Mouse (Mus musculus): ENCODE measurements around the gene Tmem135. TPM values are rescaled to one million over a fixed set of nuclear protein-coding genes. Genes with fewer than 3 reads are reported as not detected.

The Tmem135 gene
- polyA plus RNA-seq, 1 experiment = 203 TPM

DNA sequence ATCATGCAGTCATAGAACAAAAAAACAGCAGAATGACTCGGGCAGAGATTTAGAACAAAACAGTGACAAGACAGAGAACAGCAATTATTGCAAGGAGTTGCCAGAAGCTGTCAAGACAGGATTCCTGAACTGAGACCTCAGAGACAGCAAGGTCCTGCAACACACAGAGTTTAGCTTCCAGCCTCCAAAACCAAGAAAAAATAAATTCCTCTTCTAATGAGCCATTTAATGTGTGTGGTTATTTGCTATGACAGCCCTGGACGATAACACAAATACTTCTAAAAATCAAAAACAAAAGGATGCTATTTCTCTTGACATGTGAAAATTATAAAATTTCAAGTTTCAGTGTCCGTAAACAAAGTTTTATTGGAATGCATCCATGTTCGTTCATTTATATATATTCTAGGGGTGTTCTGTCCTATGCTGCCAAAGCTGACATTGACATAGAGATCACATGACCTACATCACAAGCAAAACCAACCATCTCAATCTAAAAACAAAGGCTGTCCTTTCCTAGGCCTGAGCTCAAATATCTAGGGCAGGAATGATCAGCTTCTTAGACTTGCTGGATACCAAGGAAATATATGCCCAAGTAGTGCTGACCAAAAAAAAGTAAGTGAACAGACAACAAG lies 146.0 kb downstream of the Tmem135 start:
- H3K36me3 ChIP-seq (ENCODE audit: control insufficient read depth, insufficient read depth, low read length) = no peaks in the 10 kb centered on the region
- TF ChIP-seq CTCF (IDR thresholded peaks at IDR 0.05; ENCODE audit: extremely low read depth, insufficient read length, insufficient replicate concordance, low read depth, low read length) = no peak
- no peak for TF ChIP-seq POLR2A (IDR thresholded peaks at IDR 0.05; ENCODE audit: low read depth, low read length)
- H3K27me3 ChIP-seq (ENCODE audit: control insufficient read depth, insufficient read depth, low read length) = no peaks in the 10 kb centered on the region
- H3K4me3 ChIP-seq (ENCODE audit: low read depth, low read length) = no peak overlapping the region
- no peaks in the 10 kb centered on the region for H3K4me1 ChIP-seq (ENCODE audit: control insufficient read depth, insufficient read depth, insufficient read length, low read length)
- no peak overlapping the region for H3K27ac ChIP-seq (ENCODE audit: insufficient read depth, low read depth, low read length)
- WGBS = 83% methylated on average over 4 of the region's 4 CpGs

DNA sequence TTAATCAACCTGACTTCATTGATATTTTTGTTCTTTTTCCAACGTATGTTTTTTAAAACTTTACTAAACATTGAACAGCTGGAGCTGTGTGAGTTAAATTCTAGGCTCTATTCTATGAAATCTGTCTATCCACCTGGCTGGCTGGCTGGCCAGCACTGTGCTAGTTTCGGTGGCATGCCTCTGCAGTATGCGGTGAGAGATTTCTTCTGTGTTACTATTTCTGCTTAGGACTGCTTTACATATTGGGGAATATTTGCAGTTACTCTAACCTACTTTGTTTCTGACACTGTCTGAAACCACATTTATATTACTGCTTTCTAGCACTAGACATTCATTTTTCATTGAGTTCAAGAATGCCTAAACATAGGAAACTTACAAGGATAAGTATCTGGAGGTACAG lies 150.2 kb downstream of the Tmem135 start:
- H3K4me3 ChIP-seq (ENCODE audit: low read depth, low read length) = no peak overlapping the region
- no peak overlapping the region for H3K27ac ChIP-seq (ENCODE audit: insufficient read depth, low read depth, low read length)
- no peaks in the 10 kb centered on the region for H3K4me1 ChIP-seq (ENCODE audit: control insufficient read depth, insufficient read depth, insufficient read length, low read length)
- no peaks in the 10 kb centered on the region for H3K36me3 ChIP-seq (ENCODE audit: control insufficient read depth, insufficient read depth, low read length)
- H3K27me3 ChIP-seq (ENCODE audit: control insufficient read depth, insufficient read depth, low read length) = no peaks in the 10 kb centered on the region
- 83% methylated on average over 3 of the region's 3 CpGs for WGBS
- TF ChIP-seq POLR2A (IDR thresholded peaks at IDR 0.05; ENCODE audit: low read depth, low read length) = no peak
- no peak for TF ChIP-seq CTCF (IDR thresholded peaks at IDR 0.05; ENCODE audit: extremely low read depth, insufficient read length, insufficient replicate concordance, low read depth, low read length)

DNA sequence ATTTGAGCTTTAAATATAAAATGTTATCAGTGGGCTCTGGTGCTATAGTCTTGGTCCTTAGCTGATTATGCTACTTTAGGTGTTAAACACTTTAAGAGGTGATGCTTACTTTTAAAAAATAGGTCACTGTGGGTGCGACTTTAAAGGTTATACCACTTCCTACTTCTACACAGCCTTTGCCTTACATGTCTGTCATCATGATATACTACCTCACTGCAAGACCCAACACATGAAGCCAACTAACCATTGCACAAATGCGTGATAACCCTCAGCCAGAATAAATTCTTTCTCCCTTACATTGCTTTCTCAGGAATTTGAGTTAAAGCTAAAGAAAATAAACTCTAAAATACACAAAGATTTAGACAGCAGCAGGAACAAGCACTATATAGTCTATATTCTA lies 150.7 kb downstream of the Tmem135 start:
- Histone ChIP-seq H3K4me1 (ENCODE audit: control insufficient read depth, insufficient read depth, insufficient read length, low read length) (no peaks in the 10 kb centered on the region), H3K27ac (ENCODE audit: insufficient read depth, low read depth, low read length) (no peak overlapping the region), H3K27me3 (ENCODE audit: control insufficient read depth, insufficient read depth, low read length) (no peaks in the 10 kb centered on the region), H3K4me3 (ENCODE audit: low read depth, low read length) (no peak overlapping the region), H3K36me3 (ENCODE audit: control insufficient read depth, insufficient read depth, low read length) (no peaks in the 10 kb centered on the region)
- 79% methylated on average over 2 of the region's 2 CpGs for WGBS
- no peak for TF ChIP-seq CTCF (IDR thresholded peaks at IDR 0.05; ENCODE audit: extremely low read depth, insufficient read length, insufficient replicate concordance, low read depth, low read length)
- TF ChIP-seq POLR2A (IDR thresholded peaks at IDR 0.05; ENCODE audit: low read depth, low read length) = no peak

GRCm38 (mm10) chr7:89251880-89252453 lies 152.1 kb downstream of the Tmem135 start:
- H3K27me3 ChIP-seq (ENCODE audit: control insufficient read depth, insufficient read depth, low read length) = no peaks in the 10 kb centered on the region
- no peaks in the 10 kb centered on the region for H3K36me3 ChIP-seq (ENCODE audit: control insufficient read depth, insufficient read depth, low read length)
- WGBS = 79% methylated on average over 4 of the region's 4 CpGs
- no peaks in the 10 kb centered on the region for H3K4me1 ChIP-seq (ENCODE audit: control insufficient read depth, insufficient read depth, insufficient read length, low read length)
- TF ChIP-seq CTCF (IDR thresholded peaks at IDR 0.05; ENCODE audit: extremely low read depth, insufficient read length, insufficient replicate concordance, low read depth, low read length) (no peak), POLR2A (IDR thresholded peaks at IDR 0.05; ENCODE audit: low read depth, low read length) (no peak)
- H3K27ac ChIP-seq (ENCODE audit: insufficient read depth, low read depth, low read length) = no peak overlapping the region
- no peak overlapping the region for H3K4me3 ChIP-seq (ENCODE audit: low read depth, low read length)

DNA sequence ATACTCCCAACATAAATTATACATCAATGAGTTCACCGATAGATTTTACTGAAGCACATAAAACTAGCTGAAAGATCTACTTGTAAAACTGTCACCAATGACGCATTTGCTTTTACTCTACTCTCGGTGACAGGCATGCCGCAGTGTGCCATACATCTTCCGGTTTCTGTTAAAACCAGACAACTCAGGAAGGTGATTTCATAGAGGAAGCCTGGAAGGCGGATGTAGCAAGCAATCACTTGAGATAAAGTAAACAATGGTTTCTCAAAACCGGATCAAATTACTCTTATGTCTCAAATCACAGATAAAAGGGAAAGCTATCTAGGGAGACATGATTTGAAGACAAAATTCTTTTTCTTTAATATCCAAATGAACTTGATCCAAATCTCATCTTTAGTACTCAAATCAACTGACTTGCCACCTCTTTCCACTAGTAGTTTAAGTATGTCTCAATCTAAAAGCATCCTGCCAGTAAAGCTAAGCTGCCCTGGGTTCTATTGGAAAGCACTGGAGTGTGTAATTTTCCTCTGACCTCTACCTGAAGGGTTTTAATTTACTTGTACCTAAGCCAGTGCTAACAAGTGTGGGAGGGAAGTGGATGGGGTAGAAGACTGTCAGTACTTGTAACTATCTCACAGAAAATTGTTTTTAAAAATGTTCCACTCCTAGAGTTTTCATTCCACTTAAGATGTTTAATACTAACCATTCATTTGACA lies 155.7 kb downstream of the Tmem135 start:
- Histone ChIP-seq H3K27me3 (ENCODE audit: control insufficient read depth, insufficient read depth, low read length) (no peaks in the 10 kb centered on the region), H3K27ac (ENCODE audit: insufficient read depth, low read depth, low read length) (no peak overlapping the region), H3K36me3 (ENCODE audit: control insufficient read depth, insufficient read depth, low read length) (no peaks in the 10 kb centered on the region), H3K4me3 (ENCODE audit: low read depth, low read length) (no peak overlapping the region), H3K4me1 (ENCODE audit: control insufficient read depth, insufficient read depth, insufficient read length, low read length) (no peaks in the 10 kb centered on the region)
- no peak for TF ChIP-seq CTCF (IDR thresholded peaks at IDR 0.05; ENCODE audit: extremely low read depth, insufficient read length, insufficient replicate concordance, low read depth, low read length)
- TF ChIP-seq POLR2A (IDR thresholded peaks at IDR 0.05; ENCODE audit: low read depth, low read length) = no peak
- 19% methylated on average over 7 of the region's 7 CpGs for WGBS

DNA sequence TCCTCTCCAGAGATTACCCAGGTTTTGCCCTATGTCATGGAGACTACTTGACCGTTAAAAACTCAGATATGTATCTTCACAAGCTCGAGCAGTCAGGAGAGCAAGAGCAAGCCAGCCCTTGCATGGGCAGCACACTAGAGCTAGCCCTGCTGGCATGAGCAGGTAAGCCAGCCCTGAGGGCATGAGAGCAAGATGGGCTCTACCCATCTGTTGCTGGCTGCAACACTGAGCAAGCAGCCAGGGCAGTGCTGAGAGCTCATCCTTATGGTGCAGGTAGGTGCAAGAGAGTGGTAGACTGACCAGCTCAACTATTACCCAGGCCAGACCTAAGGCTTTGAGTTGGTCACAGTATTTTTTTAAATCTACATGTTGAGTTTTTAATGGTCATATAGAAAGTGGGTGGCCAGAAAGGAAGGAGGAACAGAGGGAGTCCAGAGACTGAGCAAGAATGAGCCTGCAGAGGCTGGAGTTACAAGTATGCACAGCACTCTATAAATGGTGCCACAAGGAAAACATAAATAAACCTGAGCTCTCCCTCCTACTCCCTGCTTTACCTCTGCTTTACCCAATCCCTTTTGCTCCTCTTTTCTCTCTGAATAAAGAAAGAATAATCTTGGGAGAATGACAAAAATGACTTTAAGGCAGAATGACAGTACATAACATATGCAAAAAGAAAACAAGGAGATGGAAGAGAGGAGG lies 156.9 kb downstream of the Tmem135 start:
- Histone ChIP-seq H3K4me3 (ENCODE audit: low read depth, low read length) (no peak overlapping the region), H3K4me1 (ENCODE audit: control insufficient read depth, insufficient read depth, insufficient read length, low read length) (no peaks in the 10 kb centered on the region), H3K27ac (ENCODE audit: insufficient read depth, low read depth, low read length) (no peak overlapping the region), H3K36me3 (ENCODE audit: control insufficient read depth, insufficient read depth, low read length) (no peaks in the 10 kb centered on the region), H3K27me3 (ENCODE audit: control insufficient read depth, insufficient read depth, low read length) (no peaks in the 10 kb centered on the region)
- TF ChIP-seq POLR2A (IDR thresholded peaks at IDR 0.05; ENCODE audit: low read depth, low read length) (no peak), CTCF (IDR thresholded peaks at IDR 0.05; ENCODE audit: extremely low read depth, insufficient read length, insufficient replicate concordance, low read depth, low read length) (no peak)
- WGBS = 97% methylated on average over 2 of the region's 2 CpGs

- Histone ChIP-seq H3K36me3 (ENCODE audit: control insufficient read depth, insufficient read depth, low read length) (peaks cover 3% of the 10 kb centered on the region; the same call in 1 of the 2 replicates), H3K27ac (ENCODE audit: insufficient read depth, low read depth, low read length) (no peak overlapping the region)
These were observed 161.5 kb downstream of the Tmem135 start for GRCm38 (mm10) chr7:89242565-89242964.

More at GRCm38 (mm10) chr7:89242565-89242964, 161.5 kb downstream of the Tmem135 start:
- H3K4me3 ChIP-seq (ENCODE audit: low read depth, low read length) = no peak overlapping the region
- H3K27me3 ChIP-seq (ENCODE audit: control insufficient read depth, insufficient read depth, low read length) = no peaks in the 10 kb centered on the region
- H3K4me1 ChIP-seq (ENCODE audit: control insufficient read depth, insufficient read depth, insufficient read length, low read length) = peaks cover 4% of the 10 kb centered on the region; the same call in 1 of the 2 replicates
- TF ChIP-seq CTCF (IDR thresholded peaks at IDR 0.05; ENCODE audit: extremely low read depth, insufficient read length, insufficient replicate concordance, low read depth, low read length) (no peak), POLR2A (IDR thresholded peaks at IDR 0.05; ENCODE audit: low read depth, low read length) (no peak)
- WGBS = 84% methylated on average over 4 of the region's 4 CpGs

Measured in small intestine, adult 2 months (tissue).